In genomic region chr12:103062133-103062532, GRCm38 (mm10) we compare ENCODE assay signal across 15 mouse cellular contexts.
"Had no signal": no experiment of that assay in that cellular context is flagged by ENCODE, and none has a peak within 500 bp of the region (broad histone marks: within the 10 kb centered on the region; RNA-seq: fewer than 3 reads in every experiment).

No protein-coding gene starts in this region.

- H3K27me3 ChIP-seq: limb, embryonic 15.5 days; liver, embryonic 12.5 days; neural tube, embryonic 15.5 days had no signal

- ATAC-seq: liver, embryonic 12.5 days had no signal

- H3K9ac ChIP-seq: limb, embryonic 15.5 days; liver, embryonic 12.5 days; lung, embryonic 14.5 days; neural tube, embryonic 15.5 days had no signal

- H3K4me1 ChIP-seq: limb, embryonic 15.5 days; liver, embryonic 12.5 days; neural tube, embryonic 15.5 days had no signal

- H3K36me3 ChIP-seq: limb, embryonic 15.5 days; liver, embryonic 12.5 days had no signal

- H3K27ac ChIP-seq: kidney, postnatal 0 days; left cerebral cortex, adult 2 months; limb, embryonic 15.5 days; liver, embryonic 12.5 days; neural tube, embryonic 15.5 days had no signal

- DNase-seq: kidney, adult 11 months; kidney, adult 9 months; kidney, postnatal 4 days; lung, embryonic 14.5 days; lung, postnatal 10 days; lung, postnatal 4 days; right cerebral cortex, adult 18-20 months; right cerebral cortex, postnatal 25 days; thymus, postnatal 36 days had no signal

- H3K4me2 ChIP-seq: limb, embryonic 15.5 days; liver, embryonic 12.5 days; lung, embryonic 14.5 days; neural tube, embryonic 15.5 days had no signal

- H3K4me3 ChIP-seq: left cerebral cortex, adult 2 months; limb, embryonic 15.5 days; liver, embryonic 12.5 days; myocyte; neural tube, embryonic 15.5 days had no signal

- H3K9me3 ChIP-seq: limb, embryonic 15.5 days; liver, embryonic 12.5 days; neural tube, embryonic 15.5 days had no signal
